Mouse (Mus musculus) kidney, postnatal 36 days (tissue): ENCODE measurements at regions not wholly inside any gene's neighbourhood (a gene's known extent, or its start where the extent isn't known, plus 50 kb on each side); places are given as distances from the start of the nearest gene placed in this dataset.
A peak's percentile ranks its signal among the peaks of the same experiment; 100 is the strongest.

Experiments
- DNase-seq, 2 experiments: peaks; one replicate each; pipeline ENCODE4 v3.0.0; 2021 to 2022; ENCODE audit warnings: mixed read lengths in 2 of 2

- no peak for DNase-seq
These were observed 192.8 kb downstream of the Tm2d1 start for GRCm38 (mm10) chr4:98190318-98190717.

DNA sequence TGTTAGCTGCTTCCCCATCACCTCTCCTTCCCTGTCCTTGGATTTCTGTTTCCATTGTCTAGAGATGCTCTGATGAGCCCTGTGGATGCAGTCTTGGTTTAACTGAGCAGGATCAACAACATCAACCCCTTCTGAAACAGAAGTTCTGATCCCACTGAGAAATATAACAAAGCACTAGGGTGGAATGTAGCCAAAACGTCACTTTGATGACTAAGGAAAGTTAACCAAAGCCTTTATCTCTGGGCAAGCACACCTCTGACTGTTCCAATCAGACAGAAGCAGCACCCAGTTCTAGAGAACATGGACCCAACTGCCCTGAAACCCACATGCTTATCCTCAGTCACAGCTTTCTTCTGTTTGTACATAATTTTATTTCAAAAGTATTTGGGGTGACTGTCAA is 193.2 kb downstream of the Tm2d1 start:
- DNase-seq = no peak

- DNase-seq = peak; percentile 27 to 29
These were observed 194.2 kb downstream of the Tm2d1 start for GRCm38 (mm10) chr4:98188944-98189343.

DNA sequence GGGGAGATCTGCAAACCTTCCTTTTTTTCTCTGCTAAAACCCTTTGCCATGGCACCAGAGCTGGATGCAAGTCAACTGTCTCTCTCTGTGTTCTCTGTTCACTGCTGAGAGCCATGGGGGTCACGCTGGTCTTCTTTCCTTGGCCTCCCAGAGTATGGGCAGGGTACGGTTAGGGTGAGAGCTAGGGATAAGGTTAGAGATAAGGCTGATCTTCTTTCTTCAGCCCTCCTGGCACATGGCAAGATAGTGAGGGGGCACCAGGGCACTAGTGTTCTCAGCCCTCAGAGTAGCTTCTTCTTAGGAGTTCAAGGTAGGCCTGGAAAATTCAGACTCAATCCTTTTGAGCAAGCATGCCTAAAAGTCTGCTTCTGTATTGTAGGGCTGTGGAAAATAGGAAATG is 196.1 kb downstream of the Tm2d1 start:
- DNase-seq = no peak

GRCm38 (mm10) chr4:98182053-98182355 is 201.1 kb downstream of the Tm2d1 start:
- peak; percentile 17 to 56 for DNase-seq

DNA sequence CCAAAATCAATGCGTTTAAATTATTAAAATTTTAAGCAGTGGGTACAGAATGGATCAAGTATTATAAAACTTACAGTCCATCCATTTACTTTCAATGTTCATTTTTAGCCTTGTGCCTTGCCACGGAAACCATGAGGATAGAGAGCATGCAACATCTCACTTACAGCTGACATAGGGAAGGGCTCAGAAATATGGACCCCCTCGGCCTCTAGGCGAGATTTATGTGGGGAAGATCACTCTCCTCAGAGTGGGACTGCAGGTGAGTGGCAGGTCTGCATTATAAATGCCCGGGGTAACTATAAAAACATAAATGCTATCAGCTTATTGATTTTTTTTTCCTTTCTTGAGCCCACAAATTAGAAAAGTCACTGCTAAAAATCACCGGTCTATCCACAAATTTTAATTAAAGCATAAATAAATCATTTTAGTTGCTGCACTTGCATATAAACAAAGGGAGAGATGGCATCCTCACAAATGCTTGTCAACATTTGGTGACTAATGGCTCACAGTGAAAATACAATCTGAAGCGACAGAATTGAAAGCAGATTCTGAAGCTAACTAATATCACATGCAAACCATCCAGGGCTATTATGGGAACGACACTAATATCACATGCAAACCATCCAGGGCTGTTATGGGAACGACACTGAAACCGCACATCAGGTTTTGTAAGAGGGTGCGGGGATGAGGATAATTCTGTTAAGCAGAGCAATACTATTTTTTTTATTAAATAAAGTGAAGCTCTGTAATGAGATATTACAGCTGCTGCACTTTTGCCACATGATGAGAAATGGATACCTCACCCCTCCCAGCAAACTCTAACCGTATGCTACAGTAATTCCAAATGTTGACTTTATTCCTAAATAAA is 201.7 kb downstream of the Tm2d1 start:
- no peak for DNase-seq

DNA sequence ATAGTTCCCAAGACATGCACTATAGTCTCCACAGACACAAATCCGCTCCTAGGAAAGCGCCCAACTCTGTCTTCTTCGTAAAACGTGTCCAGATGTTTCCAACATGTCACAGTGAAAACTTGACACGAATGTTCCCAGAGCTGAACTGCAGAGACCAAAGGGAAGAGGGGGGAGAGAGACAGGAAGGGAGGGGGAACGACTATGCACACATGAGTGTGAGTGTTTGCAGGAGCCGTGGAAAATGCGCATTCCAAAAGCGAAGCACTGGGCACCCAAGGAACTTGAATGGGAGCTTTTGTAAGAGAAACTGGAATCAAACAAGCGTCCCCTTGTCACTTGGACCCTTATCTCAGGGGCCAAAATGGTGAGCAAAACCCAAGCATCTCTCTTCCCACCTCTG is 202.8 kb downstream of the Tm2d1 start:
- no peak for DNase-seq
